Mouse (Mus musculus) lung, postnatal 0 days (tissue): ENCODE data around the gene Acaca. TPM values are rescaled to one million over a fixed set of nuclear protein-coding genes. Genes with fewer than 3 reads are reported as not detected.
A peak's percentile ranks its signal among the peaks of the same experiment; 100 is the strongest.

Experiments used
- ATAC-seq: fragments of 200-750 bp; cut with Nextera tagmentation; 2 replicates; pipeline ENCODE4 v1.8.0; 2017; ENCODE audit warnings: moderate library complexity
- DNase-seq: peaks from one replicate; pipeline ENCODE4 v3.0.0-alpha.2; 2016; ENCODE audit warnings: low spot score
- H3K27ac ChIP-seq: fragments of 300-500 bp; sonication (generic); 2 replicates; pipeline ENCODE4 v1.5.1; 2014; ENCODE audit warnings: antibody characterized with exemption, mild to moderate bottlenecking, low read length, mixed read lengths
- H3K27me3 ChIP-seq: fragments of 300-500 bp; sonication (generic); replicated peaks from 2 replicates; pipeline ENCODE4 v1.6.1; 2014; ENCODE audit warnings: low read length, mixed read lengths; ENCODE audit not compliant: insufficient read depth
- H3K36me3 ChIP-seq: fragments of 300-500 bp; sonication (generic); 2 replicates; pipeline ENCODE4 v1.6.1; 2014; ENCODE audit warnings: low read length, mixed read lengths; ENCODE audit not compliant: insufficient read depth
- H3K4me1 ChIP-seq: fragments of 300-500 bp; sonication (generic); 2 replicates; pipeline ENCODE4 v1.6.1; 2014; ENCODE audit warnings: antibody characterized with exemption, low read depth, low read length, mixed read lengths; ENCODE audit not compliant: insufficient read depth
- H3K4me2 ChIP-seq: fragments of 300-500 bp; sonication (generic); replicated peaks from 2 replicates; pipeline ENCODE4 v1.6.1; 2014; ENCODE audit warnings: low read depth, mild to moderate bottlenecking, low read length, moderate library complexity, mixed read lengths
- H3K4me3 ChIP-seq: fragments of 300-500 bp; sonication (generic); 2 replicates; pipeline ENCODE4 v1.5.1; 2014; ENCODE audit warnings: low read depth, low read length
- H3K9ac ChIP-seq: fragments of 300-500 bp; sonication (generic); replicated peaks from 2 replicates; pipeline ENCODE4 v1.6.1; 2014; ENCODE audit warnings: low read depth, mild to moderate bottlenecking
- H3K9me3 ChIP-seq: fragments of 300-500 bp; sonication (generic); 2 replicates; pipeline ENCODE4 v1.6.1; 2016; ENCODE audit warnings: low read length, mixed read lengths
- CTCF ChIP-seq: IDR thresholded peaks from 2 replicates; pipeline ENCODE4 v1.5.1; 2016; ENCODE audit warnings: antibody characterized with exemption, mild to moderate bottlenecking
- EP300 ChIP-seq: IDR thresholded peaks from 2 replicates; pipeline ENCODE4 v1.6.1; 2016; ENCODE audit warnings: antibody characterized with exemption, mild to moderate bottlenecking, control low read depth
- WGBS: fragments of 180-500 bp; shearing (Covaris S2); extraction: QIAGEN DNeasy Blood & Tissue Kit; methylation state at CpG from one replicate; pipeline ENCODE4 v1.1.7; 2014; 5-methylcytosine and 5-hydroxymethylcytosine counted together
- polyA plus RNA-seq: library from polyadenylated mRNA; unstranded; fragments of >200 nt; fragmentation: Nextera tagmentation; extraction: Ambion mirVana; gene quantifications from 2 replicates; pipeline ENCODE4 v1.2.1, GENCODE M21; 2015

Gene Acaca
- polyA plus RNA-seq: 6.5 and 7.9 TPM in 2 replicates

DNA sequence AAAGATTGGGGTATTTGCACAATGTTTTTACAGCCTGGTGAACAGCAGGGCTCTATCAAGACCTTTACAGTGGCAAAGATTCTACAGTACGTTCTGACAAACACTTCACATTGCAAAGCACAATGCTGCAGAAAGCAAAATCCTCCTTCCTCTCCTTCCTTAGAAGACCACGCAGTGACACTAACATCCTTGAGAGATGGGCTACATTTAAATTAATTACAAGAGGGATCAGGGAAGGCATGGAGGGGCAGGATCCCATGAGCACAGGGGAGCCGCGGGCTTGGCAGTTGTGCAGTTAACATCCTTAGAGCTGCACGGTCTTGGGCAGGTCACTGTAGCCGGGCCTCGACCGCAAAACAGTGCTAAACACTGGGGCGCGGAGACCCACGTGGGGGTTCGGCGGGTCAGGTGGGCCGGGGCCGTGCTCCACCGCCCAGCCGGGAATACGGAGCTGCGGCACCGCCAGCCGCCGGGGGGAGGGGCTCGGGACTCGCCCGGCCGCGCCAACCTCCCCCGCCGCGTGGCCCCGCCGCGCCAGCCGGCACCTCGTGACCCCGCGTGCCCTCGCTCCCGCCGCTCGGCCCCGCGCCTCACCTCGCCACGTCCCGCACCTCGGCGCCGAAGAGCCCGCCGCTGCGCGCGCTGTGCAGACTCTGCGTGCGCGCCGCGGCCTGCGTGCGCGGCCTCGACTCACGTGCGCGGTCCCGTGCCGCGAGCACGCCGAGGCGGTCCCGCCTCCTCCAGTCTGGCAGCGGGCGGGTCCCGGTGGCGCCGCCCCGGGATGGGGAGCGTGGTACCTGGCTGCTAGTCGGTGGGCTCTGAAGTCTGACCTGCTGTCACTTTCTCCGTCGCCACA, at the start of gene Acaca, which contains the start of gene Tada2a:
Gene Acaca, plus strand, starts transcription at position 730 of the 856 bp plus-strand sequence.
Gene Tada2a, minus strand, starts transcription at position 658 of the 856 bp plus-strand sequence.
- 2% methylated on average over 20 of the region's 83 CpGs for WGBS
- Histone ChIP-seq H3K9ac (peak within 1 kb of the TSS; percentile 51), H3K4me2 (peak within 1 kb of the TSS; percentile 75), H3K27me3 (no peaks in the 10 kb centered on the region), H3K27ac (no peak within 1 kb of the TSS), H3K36me3 (peaks cover 12% of the 10 kb centered on the region; the same call in 1 of the 2 replicates), H3K4me3 (peak within 1 kb of the TSS; percentile 81), H3K9me3 (no peaks in the 10 kb centered on the region), H3K4me1 (no peaks in the 10 kb centered on the region; the same call in 1 of the 2 replicates)
- TF ChIP-seq EP300: no peak
- TF ChIP-seq CTCF: no peak
- peak; percentile 97 for ATAC-seq
- peak; percentile 87 for DNase-seq

GRCm38 (mm10) chr11:84079887-84080286, 49.6 kb upstream of the Acaca start:
- DNase-seq: peak; percentile 79
- TF ChIP-seq CTCF (no peak), EP300 (peak; percentile 87)
- Histone ChIP-seq H3K9ac (no peak overlapping the region), H3K4me2 (no peak overlapping the region), H3K27me3 (no peaks in the 10 kb centered on the region), H3K27ac (peak overlapping the region; percentile 75), H3K4me3 (no peak overlapping the region), H3K36me3 (no peaks in the 10 kb centered on the region), H3K4me1 (peaks cover 4% of the 10 kb centered on the region; the same call in 1 of the 2 replicates), H3K9me3 (no peaks in the 10 kb centered on the region)
- peak; percentile 85 for ATAC-seq
- WGBS: 49% methylated on average over 4 of the region's 4 CpGs

DNA sequence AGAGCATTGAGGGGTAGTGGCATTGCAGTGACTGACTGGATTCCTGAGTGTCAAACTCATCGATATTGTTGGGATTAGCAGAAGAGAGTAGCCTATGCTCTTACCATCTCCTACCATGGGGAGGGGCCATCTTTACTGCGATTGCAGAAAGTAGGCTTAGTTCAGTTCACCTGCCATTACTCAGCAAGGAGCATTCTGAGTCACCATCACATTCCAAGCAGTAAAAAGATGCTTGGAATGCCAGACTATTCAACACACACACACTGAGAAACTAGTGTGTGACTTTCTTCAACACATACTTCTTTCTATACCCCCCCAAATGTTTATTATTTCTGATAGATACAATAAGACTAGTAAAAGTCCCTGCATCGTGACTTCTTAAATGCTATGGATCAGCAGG, 49.1 kb upstream of the Acaca start:
- ATAC-seq: peak; percentile 73
- no peak overlapping the region for H3K4me3 ChIP-seq
- H3K36me3 ChIP-seq: no peaks in the 10 kb centered on the region
- no peaks in the 10 kb centered on the region for H3K9me3 ChIP-seq
- DNase-seq: peak; percentile 62
- no peak overlapping the region for H3K9ac ChIP-seq
- no peak for TF ChIP-seq EP300
- no peak for TF ChIP-seq CTCF
- WGBS: 73% methylated on average over 3 of the region's 3 CpGs
- H3K4me1 ChIP-seq: peaks cover 4% of the 10 kb centered on the region; the same call in 1 of the 2 replicates
- peak overlapping the region; percentile 75 for H3K27ac ChIP-seq
- no peak overlapping the region for H3K4me2 ChIP-seq
- H3K27me3 ChIP-seq: no peaks in the 10 kb centered on the region

DNA sequence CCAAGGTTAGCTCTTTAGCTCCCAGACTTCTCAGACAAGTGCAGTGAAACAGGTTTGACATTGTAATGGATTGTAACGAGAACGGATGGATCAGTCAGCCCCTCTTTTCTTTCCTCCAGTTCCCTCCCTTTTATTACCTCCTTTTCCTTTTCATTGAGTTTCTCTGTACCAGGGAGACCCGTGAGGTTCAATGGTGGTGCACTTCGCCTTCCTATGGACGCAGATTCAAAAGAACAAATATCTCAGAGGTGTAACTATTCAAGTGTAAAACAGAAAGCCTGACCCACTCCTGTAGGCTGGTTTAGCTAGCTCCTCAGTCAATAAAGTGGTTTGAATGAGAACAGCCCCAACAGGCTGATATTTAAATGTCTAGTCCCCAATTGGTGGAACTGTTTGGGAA, 47.6 kb upstream of the Acaca start:
- Histone ChIP-seq H3K9ac (no peak overlapping the region), H3K27me3 (no peaks in the 10 kb centered on the region), H3K4me1 (peaks cover 4% of the 10 kb centered on the region; the same call in 1 of the 2 replicates), H3K4me3 (no peak overlapping the region), H3K9me3 (no peaks in the 10 kb centered on the region), H3K36me3 (no peaks in the 10 kb centered on the region), H3K4me2 (no peak overlapping the region), H3K27ac (no peak overlapping the region)
- DNase-seq (no peak), ATAC-seq (no peak)
- 90% methylated on average over 5 of the region's 5 CpGs for WGBS
- TF ChIP-seq CTCF (no peak), EP300 (no peak)

- 87% methylated on average over 8 of the region's 8 CpGs for WGBS
- Histone ChIP-seq H3K27me3 (no peaks in the 10 kb centered on the region), H3K36me3 (peaks cover 9% of the 10 kb centered on the region; the same call in 1 of the 2 replicates), H3K4me1 (no peaks in the 10 kb centered on the region), H3K4me3 (no peak overlapping the region), H3K27ac (no peak overlapping the region), H3K4me2 (no peak overlapping the region), H3K9ac (no peak overlapping the region), H3K9me3 (no peaks in the 10 kb centered on the region)
- no peak for ATAC-seq
- TF ChIP-seq CTCF (no peak), EP300 (no peak)
- DNase-seq: no peak
Measured at GRCm38 (mm10) chr11:84090572-84090971, 38.9 kb upstream of the Acaca start.

- no peaks in the 10 kb centered on the region for H3K27me3 ChIP-seq
- no peak overlapping the region for H3K4me3 ChIP-seq
- TF ChIP-seq CTCF (no peak), EP300 (peak; percentile 67)
- H3K27ac ChIP-seq: no peak overlapping the region
- WGBS: 56% methylated on average over 4 of the region's 4 CpGs
- no peak overlapping the region for H3K4me2 ChIP-seq
- ATAC-seq: peak; percentile 91
- H3K4me1 ChIP-seq: no peaks in the 10 kb centered on the region
- no peaks in the 10 kb centered on the region for H3K9me3 ChIP-seq
- DNase-seq: peak; percentile 76
- H3K36me3 ChIP-seq: peaks cover 13% of the 10 kb centered on the region; the same call in 1 of the 2 replicates
- H3K9ac ChIP-seq: no peak overlapping the region
Measured at GRCm38 (mm10) chr11:84095084-84095483, 34.4 kb upstream of the Acaca start.
